ENCODE assay signal across 21 mouse cellular contexts in the genomic region with DNA sequence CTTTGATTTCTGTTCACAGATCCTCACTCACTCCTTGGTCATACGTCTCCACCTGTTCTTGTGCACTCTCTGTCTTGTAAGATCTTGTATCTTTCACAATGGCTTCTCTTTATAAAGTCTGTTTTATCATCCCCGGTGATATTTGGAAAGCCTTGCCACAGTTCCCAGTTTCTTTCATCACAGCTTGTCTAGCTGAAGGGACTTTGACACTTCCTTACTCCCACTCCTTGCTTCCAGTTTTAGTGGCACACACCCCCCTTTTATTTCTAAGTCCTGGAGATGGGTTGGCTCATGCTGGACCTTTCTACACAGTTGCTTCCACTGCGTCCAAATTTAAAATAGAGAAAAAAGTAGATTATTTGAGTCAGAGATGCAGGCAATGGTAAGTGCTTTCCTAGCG. TPM values are rescaled to one million over a fixed set of nuclear protein-coding genes. Genes with fewer than 3 reads are reported as not detected.
DNase-seq lines count a peak whose midpoint lies in the region; ATAC-seq and TF ChIP-seq lines count a peak whose summit lies in the region.
"Had no signal": no experiment of that assay in that cellular context is flagged by ENCODE, and none has a peak within 500 bp of the region (broad histone marks: within the 10 kb centered on the region; RNA-seq: fewer than 3 reads in every experiment).

No protein-coding gene starts in this region.

- no peaks in the 10 kb centered on the region; the same call in 1 of the 2 replicates for H3K4me1 ChIP-seq in liver, adult 2 months (ENCODE audit: control insufficient read depth, insufficient read depth, low read length)
- H3K4me1 ChIP-seq in intestine, embryonic 15.5 days (replicated peaks) = no peaks in the 10 kb centered on the region
- H3K4me1 ChIP-seq: embryonic facial prominence, embryonic 12.5 days; forebrain, embryonic 12.5 days; heart, embryonic 10.5 days; hindbrain, embryonic 12.5 days had no signal

- H3K4me3 ChIP-seq in liver, adult 2 months (ENCODE audit: insufficient read depth, low read depth, low read length) = no peak overlapping the region
- H3K4me3 ChIP-seq in intestine, embryonic 15.5 days (replicated peaks) = no peak overlapping the region
- H3K4me3 ChIP-seq: embryonic facial prominence, embryonic 12.5 days; forebrain, embryonic 12.5 days; heart, embryonic 10.5 days; hindbrain, embryonic 12.5 days had no signal

- H3K27ac ChIP-seq in liver, adult 2 months (replicated peaks; ENCODE audit: insufficient read depth, low read depth, low read length) = no peak overlapping the region
- H3K27ac ChIP-seq in intestine, embryonic 15.5 days = no peak overlapping the region
- H3K27ac ChIP-seq: embryonic facial prominence, embryonic 12.5 days; forebrain, embryonic 12.5 days; heart, embryonic 10.5 days; hindbrain, embryonic 12.5 days had no signal

- H3K9ac ChIP-seq in liver, adult 2 months (ENCODE audit: low read depth, low read length) = no peak overlapping the region
- H3K9ac ChIP-seq in intestine, embryonic 15.5 days = no peak overlapping the region
- H3K9ac ChIP-seq: embryonic facial prominence, embryonic 12.5 days; forebrain, embryonic 12.5 days; hindbrain, embryonic 12.5 days had no signal

- no peaks in the 10 kb centered on the region for H3K9me3 ChIP-seq in intestine, embryonic 15.5 days
- H3K9me3 ChIP-seq: embryonic facial prominence, embryonic 12.5 days; forebrain, embryonic 12.5 days; heart, embryonic 10.5 days; hindbrain, embryonic 12.5 days had no signal

- H3K27me3 ChIP-seq in liver, adult 2 months (ENCODE audit: control insufficient read depth, insufficient read depth, low read length) = no peaks in the 10 kb centered on the region
- H3K27me3 ChIP-seq in intestine, embryonic 15.5 days (replicated peaks) = no peaks in the 10 kb centered on the region
- H3K27me3 ChIP-seq: CH12.LX; embryonic facial prominence, embryonic 12.5 days; forebrain, embryonic 12.5 days; hindbrain, embryonic 12.5 days had no signal

- peak; percentile 60 for ATAC-seq in intestine, embryonic 15.5 days
- ATAC-seq in megakaryocyte progenitor cell, adult 5-6 weeks (replicated peaks; ENCODE audit: poor library complexity) = peak; percentile 47
- ATAC-seq: Patski had no signal

- no peaks in the 10 kb centered on the region for H3K36me3 ChIP-seq in liver, adult 2 months (ENCODE audit: control insufficient read depth, insufficient read depth, low read length)
- H3K36me3 ChIP-seq in intestine, embryonic 15.5 days = no peaks in the 10 kb centered on the region
- H3K36me3 ChIP-seq: embryonic facial prominence, embryonic 12.5 days; forebrain, embryonic 12.5 days; heart, embryonic 10.5 days; hindbrain, embryonic 12.5 days had no signal

- WGBS in liver, adult 2 months = 54% methylated on average over 4 of the region's 4 CpGs
- WGBS in intestine, embryonic 15.5 days = 61% methylated on average over 4 of the region's 4 CpGs

- H3K79me2 ChIP-seq in liver, adult 2 months (ENCODE audit: control insufficient read depth, insufficient read depth, low read length) = no peaks in the 10 kb centered on the region

- peak; percentile 33 for DNase-seq in liver, adult 2 months (ENCODE audit: extremely low read depth, low read depth, low spot score)
- DNase-seq in liver = no peak
- DNase-seq in layer of hippocampus, adult 11-12 months (ENCODE audit: low spot score) = no peak
- DNase-seq in thymus, postnatal 14 days = no peak
- DNase-seq: adrenal gland, postnatal 14 days; cerebellum, adult 11-12 months; cerebellum, adult 9-10 months; cerebellum, postnatal 25 days; gastrocnemius, postnatal 36 days had no signal

- TF ChIP-seq CTCF in liver, adult 2 months (IDR thresholded peaks at IDR 0.05; ENCODE audit: low read depth, low read length) = no peak

- no peak overlapping the region for H3K4me2 ChIP-seq in intestine, embryonic 15.5 days (replicated peaks)
- H3K4me2 ChIP-seq: embryonic facial prominence, embryonic 12.5 days; forebrain, embryonic 12.5 days; hindbrain, embryonic 12.5 days had no signal

- no peak for TF ChIP-seq POLR2A in liver, adult 2 months (IDR thresholded peaks at IDR 0.05; ENCODE audit: extremely low read depth, insufficient read depth, low read length)

RNA-seq across cellular contexts. Expression of a gene that starts 20.9 kb away (rescaled TPM):
- total RNA-seq in liver, adult 2 months (2014; rRNA removed) = 0.74 and 1.1 TPM in 2 replicates
- polyA plus RNA-seq in liver, adult 2 months (2012; rRNA removed) = 0.15 TPM in 1 of 2 replicates, not detected in the other
- 0.19 and 0.28 TPM in 2 replicates for polyA plus RNA-seq in intestine, embryonic 15.5 days (2015; fragmentation: Nextera tagmentation; extraction: Ambion mirVana)
- total RNA-seq in megakaryocyte progenitor cell, adult 5-6 weeks (2015) = 128 and 146 TPM in 2 replicates
- total RNA-seq in megakaryocyte progenitor cell, adult 5-6 weeks (2017) = 109 and 150 TPM in 2 replicates
- total RNA-seq: gastrocnemius, adult 8-10 months; heart, postnatal 4 days had no signal
- polyA plus RNA-seq: cortical plate, adult 2 months; embryonic facial prominence, embryonic 12.5 days; forebrain, embryonic 12.5 days; forebrain, embryonic 16.5 days; hindbrain, embryonic 12.5 days; Patski had no signal

Comparison
In these comparisons a context has a peak if more than half of its experiments do, and no peak if none do; other contexts are left out.
1. RNA of a gene that starts 20.9 kb away (total RNA-seq): 109 to 150 TPM in megakaryocyte progenitor cell, adult 5-6 weeks; 0.74 to 1.1 TPM in liver, adult 2 months; every median in the first group is over 10 times any median in the second.